Mouse (Mus musculus): ENCODE data around the gene Slit1.

GRCm38 (mm10) chr19:41660999-41661374 is 82.5 kb downstream of the Slit1 start:
- no peak for TF ChIP-seq MYOG (IDR thresholded peaks at IDR 0.05; ENCODE audit: control insufficient read depth in 1 of 3, insufficient read depth in 1 of 3, insufficient read length in 2 of 3, low read depth in 2 of 3)
- TF ChIP-seq USF1 (IDR thresholded peaks at IDR 0.05; ENCODE audit: low read depth): no peak
- TF ChIP-seq POLR2A (IDR thresholded peaks at IDR 0.05; ENCODE audit: insufficient read length, low read depth): no peak
- TF ChIP-seq REST (IDR thresholded peaks at IDR 0.05; ENCODE audit: insufficient read depth, insufficient read length): peak; percentile 93
- no peak for TF ChIP-seq CEBPB (IDR thresholded peaks at IDR 0.05; ENCODE audit: insufficient read depth, poor library complexity, severe bottlenecking)
